Mouse (Mus musculus) erythroblast, embryonic 14.5 days (primary cell): ENCODE measurements around the gene Sdccag8. TPM values are rescaled to one million over a fixed set of nuclear protein-coding genes. Genes with fewer than 3 reads are reported as not detected.

Experiments
- H3K27me3 ChIP-seq: 2 replicates; pipeline ENCODE4 v1.6.1; 2012; ENCODE audit warnings: inconsistent platforms; ENCODE audit not compliant: control insufficient read depth
- H3K36me3 ChIP-seq: 2 replicates; pipeline ENCODE4 v1.6.1; 2012; ENCODE audit warnings: mild to moderate bottlenecking, inconsistent platforms; ENCODE audit not compliant: control insufficient read depth
- H3K4me1 ChIP-seq: 2 replicates; pipeline ENCODE4 v1.6.1; 2012; ENCODE audit warnings: inconsistent platforms; ENCODE audit not compliant: control insufficient read depth
- H3K4me3 ChIP-seq: replicated peaks from 2 replicates; pipeline ENCODE3; 2012; ENCODE audit warnings: moderate library complexity, mild to moderate bottlenecking, inconsistent platforms
- H3K9me3 ChIP-seq: 2 replicates; pipeline ENCODE4 v1.6.1; 2012; ENCODE audit warnings: low read length, inconsistent platforms, mixed read lengths; ENCODE audit not compliant: control insufficient read depth
- GATA1 ChIP-seq: IDR thresholded peaks from 2 replicates; pipeline ENCODE4 v1.6.1; 2012; ENCODE audit warnings: low read length, inconsistent platforms, mixed read lengths
- TAL1 ChIP-seq: IDR thresholded peaks from 3 replicates; pipeline ENCODE4 v1.6.1; 2012; ENCODE audit warnings: low read length, inconsistent platforms, mixed read lengths
- polyA plus RNA-seq: library from polyadenylated mRNA; stranded (reverse); fragments of >175 nt; gene quantifications from 2 replicates; pipeline ENCODE4 v1.2.3, GENCODE M21; 2012

Gene Sdccag8
- polyA plus RNA-seq = 0.30 and 0.35 TPM in 2 replicates

DNA sequence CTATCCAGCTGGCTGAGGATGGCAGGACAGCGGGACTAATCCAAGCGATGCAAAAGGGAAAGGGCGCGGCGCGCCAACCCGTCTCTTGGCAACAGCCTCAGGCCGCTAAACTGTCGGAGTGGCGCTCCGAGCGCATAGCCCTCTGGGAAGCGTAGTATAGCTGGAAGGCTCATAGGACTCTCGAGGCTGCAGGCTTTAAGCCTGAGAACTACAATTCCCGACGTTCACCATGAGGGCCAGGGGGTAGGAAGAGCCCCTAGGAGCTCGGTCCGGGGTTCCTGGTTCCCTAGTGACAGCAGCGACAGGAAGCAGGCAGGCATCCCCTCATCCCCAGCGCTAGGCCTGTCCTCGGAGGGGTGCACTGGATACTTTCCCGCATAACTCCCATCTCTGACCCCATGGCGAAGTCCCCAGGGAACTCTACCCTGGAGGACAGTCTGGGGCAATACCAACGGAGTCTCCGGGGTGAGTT, at the start of gene Sdccag8:
Gene Sdccag8 (plus strand): TSS at position 70 of the 472 bp plus-strand sequence.
- H3K36me3 ChIP-seq = 0 out of 2 replicates have a peak, but pooled peaks cover 3% of the 10 kb centered on the region
- no peaks in the 10 kb centered on the region for H3K9me3 ChIP-seq
- no peak for TF ChIP-seq TAL1
- no peak for TF ChIP-seq GATA1
- peaks cover 38% of the 10 kb centered on the region for H3K4me1 ChIP-seq
- peak within 1 kb of the TSS; percentile 73 for H3K4me3 ChIP-seq
- no peaks in the 10 kb centered on the region for H3K27me3 ChIP-seq

DNA sequence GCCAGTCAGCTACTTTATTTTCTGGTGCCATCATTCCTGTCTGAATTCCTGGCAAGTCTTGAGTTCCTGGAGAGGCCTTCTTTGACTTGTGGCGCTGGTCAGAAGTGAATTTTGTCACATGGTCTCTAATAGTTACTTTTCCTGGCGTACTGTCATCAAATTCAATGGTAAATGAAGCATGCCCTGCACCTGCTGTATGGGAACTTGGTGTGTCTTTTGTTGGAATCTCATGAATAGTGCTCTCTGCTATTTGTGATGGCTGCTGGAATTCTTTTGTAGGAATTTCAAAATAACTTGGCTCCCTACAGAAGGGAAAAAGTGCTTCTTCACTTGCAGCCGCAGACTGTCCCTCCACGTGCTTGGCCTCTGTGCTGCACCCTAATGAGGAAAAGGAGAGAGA, 39.9 kb upstream of the Sdccag8 start:
- Histone ChIP-seq H3K4me3 (no peak overlapping the region), H3K4me1 (no peaks in the 10 kb centered on the region), H3K36me3 (peaks cover 24% of the 10 kb centered on the region), H3K9me3 (no peaks in the 10 kb centered on the region), H3K27me3 (no peaks in the 10 kb centered on the region)
- TF ChIP-seq GATA1 = no peak
- no peak for TF ChIP-seq TAL1

DNA sequence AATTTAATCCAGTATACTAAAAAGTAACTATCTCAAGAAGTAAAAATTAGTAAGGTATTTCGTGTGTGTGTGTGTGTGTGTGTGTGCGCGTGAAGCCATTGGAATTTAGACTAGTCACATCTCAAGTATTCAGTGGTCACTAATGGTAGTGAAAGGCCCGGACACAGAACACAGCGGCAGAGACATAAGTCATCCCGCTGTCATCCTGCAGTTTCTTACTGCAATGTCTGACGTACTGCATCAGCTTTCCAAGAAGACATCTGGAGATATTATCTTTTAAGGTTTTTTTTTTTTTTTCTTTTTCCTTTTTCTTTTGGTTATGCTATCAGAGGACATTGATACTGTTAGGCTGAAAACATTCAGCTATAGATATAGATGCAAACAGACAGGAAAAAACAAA, 25.1 kb upstream of the Sdccag8 start:
- H3K27me3 ChIP-seq = no peaks in the 10 kb centered on the region
- no peak overlapping the region for H3K4me3 ChIP-seq
- H3K4me1 ChIP-seq = no peaks in the 10 kb centered on the region
- H3K36me3 ChIP-seq = peaks cover 14% of the 10 kb centered on the region
- no peaks in the 10 kb centered on the region for H3K9me3 ChIP-seq
- no peak for TF ChIP-seq GATA1
- TF ChIP-seq TAL1 = no peak

DNA sequence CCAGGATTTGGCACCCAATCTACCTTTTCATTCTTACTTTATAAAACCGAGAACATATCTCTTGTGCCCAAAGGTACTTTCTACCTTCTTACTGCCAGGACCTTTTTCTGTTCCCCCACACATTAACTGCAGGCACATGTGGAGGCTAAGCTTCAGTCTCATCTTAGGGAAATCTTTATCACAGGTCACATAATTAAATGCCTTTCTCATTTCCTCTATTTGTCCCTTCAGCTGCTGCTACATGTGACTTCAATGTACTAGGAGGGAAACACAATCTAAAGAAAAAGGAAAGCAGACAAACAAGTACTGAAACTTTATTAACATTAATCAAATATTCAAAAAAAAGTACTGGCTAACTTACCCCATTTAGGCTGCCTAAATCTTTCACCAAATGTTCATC, 22.3 kb upstream of the Sdccag8 start:
- TF ChIP-seq GATA1 (no peak), TAL1 (no peak)
- no peaks in the 10 kb centered on the region for H3K4me1 ChIP-seq
- H3K9me3 ChIP-seq = no peaks in the 10 kb centered on the region
- H3K36me3 ChIP-seq = peaks cover 10% of the 10 kb centered on the region
- no peaks in the 10 kb centered on the region for H3K27me3 ChIP-seq
- no peak overlapping the region for H3K4me3 ChIP-seq

DNA sequence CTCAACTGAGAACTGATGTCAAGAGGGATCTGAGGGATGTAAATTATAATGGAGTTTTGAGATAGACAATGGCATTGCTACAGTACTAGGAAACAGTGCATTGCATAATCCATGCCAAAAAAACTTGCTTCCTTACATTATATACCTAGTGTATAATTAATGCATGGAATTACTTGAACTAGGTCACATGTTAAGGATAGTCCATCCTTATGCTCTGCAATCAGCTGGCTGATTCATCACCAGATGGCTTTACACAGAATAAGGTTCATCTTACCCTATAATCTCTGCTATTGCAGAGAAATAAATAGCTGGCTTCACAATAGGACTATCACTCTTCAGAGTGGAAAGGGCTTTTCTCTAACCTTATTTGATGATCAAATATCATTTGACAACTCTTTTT, 15.8 kb upstream of the Sdccag8 start:
- H3K27me3 ChIP-seq = no peaks in the 10 kb centered on the region
- no peaks in the 10 kb centered on the region for H3K36me3 ChIP-seq
- peaks cover 1% of the 10 kb centered on the region; the same call in 1 of the 2 replicates for H3K4me1 ChIP-seq
- H3K4me3 ChIP-seq = no peak overlapping the region
- no peak for TF ChIP-seq GATA1
- no peak for TF ChIP-seq TAL1
- no peaks in the 10 kb centered on the region for H3K9me3 ChIP-seq

DNA sequence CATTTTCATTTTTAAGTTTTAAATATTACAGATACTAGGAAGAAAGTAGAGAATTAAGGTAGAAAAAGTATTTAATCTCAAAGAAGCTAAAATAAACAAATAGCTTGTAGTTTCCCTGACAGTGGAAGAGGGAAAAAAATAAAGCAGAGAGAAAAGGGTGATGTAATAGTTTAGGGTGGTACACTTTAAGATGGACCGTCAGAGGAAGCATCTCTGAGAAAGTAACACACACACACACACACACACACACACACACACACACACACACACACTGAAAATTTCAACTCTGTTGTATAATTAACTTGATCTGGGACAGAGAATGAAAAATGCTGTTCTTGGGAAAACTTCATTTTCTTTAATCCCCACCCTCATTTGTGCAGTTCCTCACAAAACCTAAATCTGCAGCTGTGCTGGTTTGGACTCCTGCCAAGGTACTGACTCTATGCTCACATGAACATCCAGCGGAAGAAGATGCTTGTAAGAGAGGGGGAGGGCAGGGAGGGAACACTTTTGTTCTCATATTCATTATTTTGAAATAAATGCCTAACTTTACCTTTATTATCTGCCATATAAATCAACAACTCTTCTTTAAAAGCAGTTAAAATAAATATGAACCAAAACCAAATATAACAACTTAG, 13.6 kb upstream of the Sdccag8 start:
- no peaks in the 10 kb centered on the region for H3K36me3 ChIP-seq
- peaks cover 1% of the 10 kb centered on the region; the same call in 1 of the 2 replicates for H3K4me1 ChIP-seq
- H3K9me3 ChIP-seq = no peaks in the 10 kb centered on the region
- H3K27me3 ChIP-seq = no peaks in the 10 kb centered on the region
- no peak for TF ChIP-seq GATA1
- no peak for TF ChIP-seq TAL1
- no peak overlapping the region for H3K4me3 ChIP-seq

DNA sequence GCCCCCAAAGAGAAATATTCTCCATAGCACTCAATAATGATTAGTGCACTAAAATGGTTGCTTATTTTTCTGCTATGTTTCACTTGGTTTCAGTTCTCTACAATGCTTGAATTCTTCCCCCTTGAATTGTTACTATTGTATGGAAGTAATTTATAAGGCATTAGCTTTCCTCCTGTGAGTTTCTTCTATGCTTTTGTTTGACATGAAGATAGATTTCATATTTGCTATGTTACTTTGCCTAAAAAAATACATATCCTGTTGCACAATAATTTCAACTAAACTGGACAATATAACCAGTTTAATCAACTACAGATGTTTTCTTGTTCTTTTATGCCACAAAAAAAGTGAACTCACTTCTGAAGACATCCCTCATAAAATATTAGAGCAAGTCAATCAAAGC, 4.3 kb upstream of the Sdccag8 start:
- Histone ChIP-seq H3K9me3 (no peaks in the 10 kb centered on the region), H3K4me1 (peaks cover 22% of the 10 kb centered on the region), H3K36me3 (no peaks in the 10 kb centered on the region), H3K27me3 (no peaks in the 10 kb centered on the region), H3K4me3 (no peak overlapping the region)
- no peak for TF ChIP-seq TAL1
- no peak for TF ChIP-seq GATA1

DNA sequence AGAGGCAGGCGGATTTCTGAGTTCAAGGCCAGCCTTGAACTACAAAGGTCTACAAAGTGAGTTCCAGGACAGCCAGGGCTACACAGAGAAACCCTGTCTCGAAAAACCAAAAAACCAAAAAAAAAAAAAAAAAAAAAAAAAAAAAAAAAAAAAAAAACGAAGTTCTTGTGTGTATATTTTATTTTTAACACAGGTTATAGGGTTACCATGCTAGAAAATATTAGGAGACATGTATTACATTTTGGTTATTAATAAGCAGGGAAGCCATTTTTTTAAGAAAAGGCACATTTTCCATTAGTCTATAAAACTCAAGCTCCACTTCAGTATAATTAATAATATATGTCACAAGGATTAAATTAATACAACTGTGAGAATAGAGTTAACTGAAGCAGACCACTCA, 2.6 kb upstream of the Sdccag8 start:
- H3K9me3 ChIP-seq = no peaks in the 10 kb centered on the region
- no peaks in the 10 kb centered on the region for H3K27me3 ChIP-seq
- H3K36me3 ChIP-seq = no peaks in the 10 kb centered on the region
- peaks cover 28% of the 10 kb centered on the region for H3K4me1 ChIP-seq
- TF ChIP-seq TAL1 = no peak
- no peak for TF ChIP-seq GATA1
- H3K4me3 ChIP-seq = no peak overlapping the region

DNA sequence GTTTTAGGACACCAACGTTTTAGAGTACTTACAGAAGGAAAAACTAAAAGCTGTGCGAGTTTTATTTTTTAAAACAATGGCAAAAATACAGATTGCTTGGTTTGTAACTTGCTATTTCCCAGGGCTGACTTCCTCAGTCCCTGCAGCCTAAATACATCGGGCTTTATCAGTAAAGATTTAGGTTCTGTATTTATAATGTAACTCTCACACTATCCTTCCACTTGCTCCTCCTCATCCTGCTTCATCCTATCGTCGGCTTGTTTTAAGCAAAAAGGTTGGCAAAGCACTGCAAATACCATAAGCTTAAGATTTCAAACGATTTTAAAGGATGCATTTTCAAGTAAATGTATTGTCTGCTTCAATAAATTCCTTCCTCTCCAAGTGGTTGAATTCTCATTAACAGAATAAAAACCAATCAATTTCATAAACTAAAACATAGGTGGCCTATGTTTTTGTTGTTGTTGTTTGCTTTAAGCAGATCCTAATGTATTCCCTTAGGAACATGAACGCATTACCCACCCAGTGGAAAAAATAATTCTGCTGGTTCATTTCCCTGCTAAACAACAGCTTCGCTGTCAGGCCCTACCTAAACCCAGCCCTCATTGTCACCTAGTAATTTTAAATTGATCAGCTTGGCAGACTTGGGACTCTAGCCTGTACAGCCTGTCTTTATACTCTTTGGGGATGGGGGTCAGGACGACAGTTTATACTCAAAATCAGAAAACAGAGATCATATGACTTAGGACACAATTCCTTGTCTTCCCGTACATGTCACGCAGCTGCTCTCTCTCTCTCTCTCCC, 1.8 kb upstream of the Sdccag8 start:
- TF ChIP-seq TAL1 = no peak
- Histone ChIP-seq H3K4me3 (peak overlapping the region; percentile 73), H3K9me3 (no peaks in the 10 kb centered on the region), H3K27me3 (no peaks in the 10 kb centered on the region), H3K4me1 (peaks cover 28% of the 10 kb centered on the region), H3K36me3 (no peaks in the 10 kb centered on the region)
